Mouse (Mus musculus): ENCODE data around the gene Snrnp200.

GRCm38 (mm10) chr2:127270300-127271041 lies 62.3 kb downstream of the Snrnp200 start:
- TF ChIP-seq CTCF (IDR thresholded peaks at IDR 0.05 in 2 of 3, conservative IDR thresholded peaks at IDR 0.05 in 1 of 3; ENCODE audit: control insufficient read depth in 1 of 3, insufficient read depth in 1 of 3, low read depth in 2 of 3, low read length in 3 of 3, poor library complexity in 1 of 3, severe bottlenecking in 1 of 3) (no peak), POLR2AphosphoS5 (IDR thresholded peaks at IDR 0.05; ENCODE audit: borderline replicate concordance, low read depth, low read length) (no peak), POLR2A (IDR thresholded peaks at IDR 0.05; ENCODE audit: control insufficient read depth in 1 of 2, insufficient read depth in 1 of 2, low read depth in 1 of 2, low read length in 2 of 2, poor library complexity in 1 of 2) (peak; percentile 75 to 97), SIN3A (IDR thresholded peaks at IDR 0.05; ENCODE audit: low read length) (no peak; the same call in 1 of the 2 replicates), ZC3H11A (IDR thresholded peaks at IDR 0.05; ENCODE audit: low read depth, low read length) (no peak)

All from MEL (cell line).